Mouse (Mus musculus) left cerebral cortex, adult 8-10 months (tissue): ENCODE data around the gene Gpn3. TPM values are rescaled to one million over a fixed set of nuclear protein-coding genes. Genes with fewer than 3 reads are reported as not detected.
A peak's percentile ranks its signal among the peaks of the same experiment; 100 is the strongest.

ENCODE experiments used
- DNase-seq, 2 experiments: peaks; one replicate each; pipeline ENCODE4 v3.0.0; 2022; ENCODE audit warnings: low spot score in 2 of 2
- total RNA-seq, 4 experiments: library from RNA; stranded (reverse); gene quantifications; 2 replicates each; pipeline ENCODE4 v1.2.4; 2022

Gpn3 gene
- total RNA-seq, 4 experiments from 2014 or later: 21.8 to 24.8 (median 22.7) TPM

DNA sequence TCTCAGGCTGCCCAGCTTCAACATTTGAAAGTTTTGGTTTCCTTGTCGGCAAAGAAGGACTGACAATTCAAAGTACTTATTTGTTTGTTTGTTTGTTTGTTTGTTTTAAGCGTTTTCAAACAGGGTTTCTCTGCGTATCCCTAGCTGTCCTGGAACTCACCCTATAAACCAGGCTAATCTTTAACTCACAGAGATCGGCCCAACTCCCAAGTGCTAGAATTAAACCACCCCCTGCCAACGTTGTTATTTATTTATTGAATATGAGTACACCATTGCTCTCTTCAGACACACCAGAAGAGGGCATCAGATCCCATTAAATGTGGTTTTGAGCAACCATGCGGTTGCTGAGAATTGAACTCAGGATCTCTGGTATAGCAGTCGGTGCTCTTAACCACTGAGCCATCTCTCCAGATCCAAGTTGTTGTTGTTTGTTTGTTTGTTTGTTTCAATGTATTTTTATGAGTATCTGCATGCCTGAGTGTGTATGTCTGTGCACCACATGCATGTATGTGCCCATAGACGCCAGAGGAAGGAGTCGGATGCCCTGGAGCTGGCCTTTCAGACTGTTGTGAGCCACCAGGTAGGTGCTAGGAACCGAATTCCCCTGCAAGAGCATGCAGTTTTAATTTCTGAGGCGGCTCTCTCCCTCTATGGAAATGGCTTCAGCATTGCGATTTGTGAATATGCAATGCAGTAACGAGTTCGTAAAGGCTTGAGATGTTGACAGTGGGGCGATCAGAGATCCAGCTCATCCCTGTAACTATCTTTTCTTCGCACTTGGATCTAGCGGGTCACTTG lies 49.8 kb downstream of the Gpn3 start, which contains the start of gene Anapc7:
Gene Anapc7 (plus strand): TSS at position 423 of the 798 bp plus-strand sequence.
- no peak for DNase-seq

DNA sequence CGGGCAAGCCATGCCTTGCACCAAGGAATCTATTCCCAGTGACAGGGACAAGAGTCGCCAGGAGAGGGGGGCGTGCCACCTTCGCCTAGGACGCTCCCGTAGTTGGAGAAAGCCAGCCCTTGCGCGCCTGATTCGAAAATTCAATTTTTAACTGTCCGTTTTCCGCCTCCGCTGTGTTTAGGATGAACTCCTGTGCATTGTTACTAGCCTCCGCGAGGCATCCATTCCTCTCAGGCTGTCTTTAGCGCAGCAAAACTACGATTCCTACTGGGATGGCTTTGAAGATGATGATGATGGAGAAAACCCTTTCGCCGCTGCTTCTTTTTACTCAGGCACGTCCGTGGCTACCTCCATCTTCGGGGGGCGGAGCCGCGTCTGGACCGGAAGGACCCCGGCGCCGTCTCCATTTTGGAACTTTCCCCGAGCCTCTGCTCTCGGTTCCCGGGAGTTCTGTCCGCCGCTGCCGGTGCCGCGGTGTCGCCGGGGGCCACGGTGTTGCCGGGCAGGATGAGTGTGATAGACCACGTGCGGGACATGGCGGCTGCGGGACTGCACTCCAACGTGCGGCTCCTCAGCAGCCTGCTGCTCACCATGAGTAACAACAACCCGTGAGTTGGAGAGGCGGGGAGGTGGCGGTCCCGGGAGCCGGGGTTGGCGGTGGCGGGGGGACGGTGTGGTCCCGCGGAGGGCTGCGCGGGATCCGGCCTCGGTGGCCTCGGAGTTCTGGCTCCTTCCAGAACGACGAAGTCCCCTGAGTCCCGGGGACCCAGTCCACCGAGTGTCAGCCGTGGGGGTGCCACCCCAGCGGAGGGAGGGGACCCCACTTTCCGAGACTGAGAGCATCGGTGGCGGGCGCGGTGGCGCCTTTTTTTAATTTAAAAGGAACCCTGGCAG lies 50.6 kb downstream of the Gpn3 start:
- DNase-seq: peak; percentile 76 to 93

DNA sequence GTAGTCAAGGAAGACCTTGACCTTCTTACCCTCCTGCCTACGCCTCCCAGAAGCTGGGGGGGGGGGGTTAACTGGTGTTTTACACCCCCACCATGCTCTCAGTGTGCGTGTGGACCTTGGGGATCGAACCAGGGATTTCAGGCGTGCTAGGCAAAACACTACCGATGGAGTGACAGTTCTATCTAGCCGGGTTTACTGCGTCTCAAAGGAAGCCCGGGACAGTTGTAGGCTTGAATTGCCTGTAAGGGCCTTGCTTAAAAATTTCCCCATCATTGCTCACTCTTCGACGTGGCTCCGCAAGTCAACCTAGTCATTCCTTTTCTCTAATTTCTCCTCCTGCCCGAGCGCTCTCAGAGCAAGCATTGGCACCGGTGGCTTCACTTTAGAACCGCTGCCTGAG lies 51.4 kb downstream of the Gpn3 start:
- DNase-seq: no peak

DNA sequence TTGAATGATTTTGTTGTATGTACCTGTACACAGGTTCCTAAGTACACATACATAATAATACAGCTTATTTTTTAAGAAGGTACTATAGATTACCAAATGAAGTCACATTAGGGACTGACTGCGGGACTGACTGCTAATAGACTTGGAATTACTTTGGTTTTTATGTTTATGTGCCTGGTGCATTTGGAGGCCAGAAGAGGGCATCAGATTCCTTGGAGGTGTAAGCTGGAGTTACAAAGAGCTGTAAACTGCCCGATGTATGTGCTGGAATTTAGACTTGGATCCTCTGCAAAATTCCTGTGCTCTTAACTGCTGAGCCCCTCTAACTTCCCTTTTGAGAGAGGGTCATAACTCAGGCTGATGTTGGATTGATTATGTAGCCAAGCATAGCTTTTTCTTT lies 53.9 kb downstream of the Gpn3 start:
- no peak for DNase-seq

DNA sequence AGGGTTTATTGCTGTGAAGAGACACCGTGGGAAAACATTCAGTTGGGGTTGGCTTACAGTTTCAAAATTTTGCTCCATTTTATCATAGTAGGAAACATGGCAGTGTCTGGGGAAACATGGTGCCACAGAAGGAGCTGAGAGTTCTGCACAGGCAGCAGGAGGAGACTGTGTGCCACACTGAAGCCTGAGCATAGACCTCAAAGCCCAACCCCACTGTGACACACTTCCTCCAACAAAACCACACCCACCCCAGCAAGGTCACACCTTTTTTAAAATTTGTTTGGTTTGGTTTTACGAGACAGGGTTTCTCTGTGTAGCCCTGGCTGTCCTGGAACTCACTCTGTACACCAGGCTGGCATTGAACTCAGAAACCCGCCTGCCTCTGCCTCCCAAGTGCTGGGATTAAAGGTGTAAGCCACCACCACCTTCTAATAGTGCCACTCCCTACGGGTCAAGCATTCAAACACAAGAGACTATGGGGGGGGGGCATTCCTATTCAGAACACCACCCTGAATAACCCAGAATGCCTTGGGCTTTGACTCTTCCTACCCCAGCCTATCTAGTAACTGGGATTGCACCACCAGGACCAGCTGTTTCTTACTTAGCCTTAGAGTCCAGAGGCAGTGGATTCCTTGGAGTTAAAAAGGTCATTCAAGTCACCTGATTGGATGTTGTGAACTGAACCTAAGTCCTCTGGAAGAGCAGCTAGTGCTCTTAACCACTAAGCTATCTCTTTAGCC lies 58.5 kb downstream of the Gpn3 start:
- DNase-seq: no peak

DNA sequence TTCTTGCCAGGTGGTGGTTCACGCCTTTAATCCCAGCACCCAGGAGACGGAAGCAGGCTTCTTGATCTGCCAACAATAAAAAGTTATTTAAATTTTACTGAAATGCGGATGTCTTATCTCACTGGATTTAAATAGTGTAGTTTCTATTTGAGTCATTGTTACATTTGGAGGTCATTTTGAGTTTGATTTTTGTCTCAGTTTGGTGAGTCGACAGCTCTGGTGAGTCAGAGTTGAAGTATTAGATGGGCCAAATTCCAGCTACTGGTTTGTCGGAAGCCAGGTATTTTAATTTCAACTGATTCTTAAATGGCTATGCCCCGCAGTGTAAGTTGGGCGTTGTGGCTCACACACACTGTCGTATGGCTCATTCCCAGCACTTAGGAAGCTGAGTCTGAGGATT lies 59.5 kb downstream of the Gpn3 start:
- DNase-seq: no peak

Other genes with a start within 250 kb of the Gpn3 start
- 1 to 10 TPM in 1 of 4 experiments, under 1 TPM in 3; 0.53 to 1.4 (median 0.68) TPM for gene Ccdc63, start 231.1 kb upstream of the Gpn3 start, total RNA-seq
- gene Ppp1cc, start 213.6 kb upstream of the Gpn3 start, total RNA-seq: 100 to 1,000 TPM; 197 to 231 (median 211) TPM
- 10 to 100 TPM in 1 of 4 experiments, 1 to 10 TPM in 3; 4.2 to 11.2 (median 6.9) TPM for gene Hvcn1, start 165.1 kb upstream of the Gpn3 start, total RNA-seq
- gene Tctn1, start 107.4 kb upstream of the Gpn3 start, total RNA-seq: 10 to 100 TPM; 15.0 to 16.6 (median 15.7) TPM
- 10 to 100 TPM; 44.8 to 52.2 (median 48.8) TPM for gene Pptc7, start 87.5 kb upstream of the Gpn3 start, total RNA-seq
- gene Rad9b, start 17.6 kb upstream of the Gpn3 start, total RNA-seq: 1 to 10 TPM; 3.4 to 5.0 (median 4.2) TPM
- 100 to 1,000 TPM; 182 to 219 (median 199) TPM for gene Vps29, start 17.5 kb upstream of the Gpn3 start, total RNA-seq
- 10 to 100 TPM; 66.1 to 74.2 (median 70.7) TPM for gene Fam216a, start 488 bp downstream of the Gpn3 start, total RNA-seq
- gene Arpc3, start 20.0 kb downstream of the Gpn3 start, total RNA-seq: 100 to 1,000 TPM; 173 to 229 (median 205) TPM
- gene Anapc7, start 49.8 kb downstream of the Gpn3 start, total RNA-seq: 10 to 100 TPM; 33.7 to 38.0 (median 37.2) TPM
- 100 to 1,000 TPM; 616 to 703 (median 645) TPM for gene Atp2a2, start 130.3 kb downstream of the Gpn3 start, total RNA-seq
- gene Ift81, start 242.6 kb downstream of the Gpn3 start, total RNA-seq: 10 to 100 TPM; 52.6 to 67.4 (median 57.2) TPM